In genomic region chr10:117663056-117663864, GRCm38 (mm10) we compare ENCODE assay signal across 10 mouse cellular contexts. TPM values are rescaled to one million over a fixed set of nuclear protein-coding genes. Genes with fewer than 3 reads are reported as not detected.
DNase-seq lines count a peak whose midpoint lies in the region; ATAC-seq lines count a peak whose summit lies in the region.
"Had no signal": no experiment of that assay in that cellular context is flagged by ENCODE, and none has a peak within 500 bp of the region (broad histone marks: within the 10 kb centered on the region; RNA-seq: fewer than 3 reads in every experiment).

No protein-coding gene starts in this region.

- 64% methylated on average over 14 of the region's 14 CpGs for WGBS in heart, embryonic 15.5 days
- 60% methylated on average over 14 of the region's 14 CpGs for WGBS in liver, embryonic 12.5 days (ENCODE audit: insufficient replicate concordance)
- 42% methylated on average over 14 of the region's 14 CpGs for WGBS in stomach, embryonic 16.5 days

- intact Hi-C loops in heart, postnatal 14 days (cut with DNase I): no loop called here

- no peak for ATAC-seq in heart, embryonic 15.5 days (replicated peaks; ENCODE audit: insufficient number of reproducible peaks, insufficient read depth, low FRiP score, low read depth)
- peak; percentile 53 for ATAC-seq in liver, embryonic 12.5 days
- ATAC-seq in stomach, embryonic 16.5 days (ENCODE audit: insufficient read depth, low FRiP score): peak; percentile 78; the same call in 1 of the 2 replicates

- H3K9me3 ChIP-seq in heart, embryonic 15.5 days (replicated peaks): no peaks in the 10 kb centered on the region
- H3K9me3 ChIP-seq in liver, embryonic 12.5 days (replicated peaks): no peaks in the 10 kb centered on the region
- no peaks in the 10 kb centered on the region for H3K9me3 ChIP-seq in stomach, embryonic 16.5 days (replicated peaks; ENCODE audit: control insufficient read depth, low read length)

- peak overlapping the region; percentile 26; the same call in 1 of the 2 replicates for H3K4me3 ChIP-seq in heart, embryonic 15.5 days
- H3K4me3 ChIP-seq in liver, embryonic 12.5 days: no peak overlapping the region
- peak overlapping the region; percentile 19; the same call in 1 of the 2 replicates for H3K4me3 ChIP-seq in stomach, embryonic 16.5 days (replicated peaks; ENCODE audit: low read length)

- no peak overlapping the region for H3K9ac ChIP-seq in heart, embryonic 15.5 days
- H3K9ac ChIP-seq in liver, embryonic 12.5 days: no peak overlapping the region
- H3K9ac ChIP-seq in stomach, embryonic 16.5 days (ENCODE audit: low read length): no peak overlapping the region

- peak overlapping the region; percentile 54 for H3K4me2 ChIP-seq in heart, embryonic 15.5 days
- H3K4me2 ChIP-seq in liver, embryonic 12.5 days: peak overlapping the region; percentile 33
- peak overlapping the region; percentile 51 for H3K4me2 ChIP-seq in stomach, embryonic 16.5 days (ENCODE audit: low read depth, low read length)

- peaks cover 5% of the 10 kb centered on the region for H3K4me1 ChIP-seq in heart, embryonic 15.5 days (replicated peaks)
- 0 out of 2 replicates have a peak, but pooled peaks cover 4% of the 10 kb centered on the region for H3K4me1 ChIP-seq in liver, embryonic 12.5 days
- H3K4me1 ChIP-seq in stomach, embryonic 16.5 days (ENCODE audit: control insufficient read depth, insufficient read depth, low read length): peaks cover 11% of the 10 kb centered on the region; the same call in 1 of the 2 replicates

- H3K36me3 ChIP-seq in heart, embryonic 15.5 days: no peaks in the 10 kb centered on the region
- H3K36me3 ChIP-seq in liver, embryonic 12.5 days: no peaks in the 10 kb centered on the region
- no peaks in the 10 kb centered on the region for H3K36me3 ChIP-seq in stomach, embryonic 16.5 days (ENCODE audit: control insufficient read depth, insufficient read depth, low read length)

- no peak overlapping the region for H3K27ac ChIP-seq in heart, embryonic 15.5 days
- H3K27ac ChIP-seq in liver, embryonic 12.5 days: peak overlapping the region; percentile 48; the same call in 1 of the 2 replicates
- H3K27ac ChIP-seq in stomach, embryonic 16.5 days (ENCODE audit: low read length): peak overlapping the region; percentile 92

- DNase-seq in heart, postnatal 14 days: no peak
- DNase-seq in urinary bladder, postnatal 25 days (ENCODE audit: low spot score): peak; percentile 44
- DNase-seq in urinary bladder, adult 2 months (ENCODE audit: low spot score): no peak
- DNase-seq in ovary, postnatal 14 days (ENCODE audit: low spot score): no peak
- no peak for DNase-seq in layer of hippocampus, adult 8-10 months (ENCODE audit: low spot score in 2 of 2)
- DNase-seq: cerebellum, adult 9-11 months; layer of hippocampus, postnatal 36 days had no signal

- no peaks in the 10 kb centered on the region for H3K27me3 ChIP-seq in heart, embryonic 15.5 days
- H3K27me3 ChIP-seq in liver, embryonic 12.5 days (replicated peaks): no peaks in the 10 kb centered on the region
- no peaks in the 10 kb centered on the region for H3K27me3 ChIP-seq in stomach, embryonic 16.5 days (ENCODE audit: control insufficient read depth, insufficient read depth, low read length)

RNA-seq across cellular contexts. Expression of gene Cpm, which starts 34.0 kb away (rescaled TPM):
- polyA plus RNA-seq in heart, embryonic 15.5 days (2015; fragmentation: Nextera tagmentation; extraction: Ambion mirVana): 2.4 and 6.6 TPM in 2 replicates
- 1 to 10 TPM; 5.1 to 5.3 TPM for total RNA-seq in heart, postnatal 14 days (2021)
- polyA plus RNA-seq in urinary bladder, adult 2 months (2012; rRNA removed): 3.8 and 4.1 TPM in 2 replicates
- 29.8 and 30.7 TPM in 2 replicates for polyA plus RNA-seq in liver, embryonic 12.5 days (2016; fragmentation: Nextera tagmentation; extraction: Ambion mirVana)
- 74.0 and 88.1 TPM in 2 replicates for polyA plus RNA-seq in stomach, embryonic 16.5 days (2015; fragmentation: Nextera tagmentation; extraction: Ambion mirVana)
- 10 to 100 TPM in 2 of 4 experiments, 1 to 10 TPM in 2; 9.1 to 11.4 (median 9.7) TPM for total RNA-seq in layer of hippocampus, adult 8-10 months (2022)

RNA-seq across cellular contexts. Expression of gene Mdm2, which starts 47.3 kb away (rescaled TPM):
- polyA plus RNA-seq in heart, embryonic 15.5 days (2015; fragmentation: Nextera tagmentation; extraction: Ambion mirVana): 39.0 and 46.7 TPM in 2 replicates
- 10 to 100 TPM; 52.3 to 52.5 TPM for total RNA-seq in heart, postnatal 14 days (2021)
- 65.3 and 70.2 TPM in 2 replicates for polyA plus RNA-seq in urinary bladder, adult 2 months (2012; rRNA removed)
- polyA plus RNA-seq in liver, embryonic 12.5 days (2016; fragmentation: Nextera tagmentation; extraction: Ambion mirVana): 35.6 and 36.9 TPM in 2 replicates
- 39.5 and 39.9 TPM in 2 replicates for polyA plus RNA-seq in stomach, embryonic 16.5 days (2015; fragmentation: Nextera tagmentation; extraction: Ambion mirVana)
- 10 to 100 TPM; 54.5 to 67.0 (median 58.7) TPM for total RNA-seq in layer of hippocampus, adult 8-10 months (2022)
